Mouse (Mus musculus) olfactory bulb, adult 2 months (tissue): ENCODE measurements around the gene 9430015G10Rik.

ENCODE experiments used
- CTCF ChIP-seq: fragments of 200-500 bp; IDR thresholded peaks from 2 replicates; pipeline ENCODE4 v1.5.1; 2012; ENCODE audit warnings: low read depth, mild to moderate bottlenecking, low read length, moderate library complexity; ENCODE audit not compliant: insufficient read depth
- POLR2A ChIP-seq: fragments of 200-500 bp; IDR thresholded peaks from 2 replicates; pipeline ENCODE4 v1.6.1; 2012; ENCODE audit warnings: mild to moderate bottlenecking, low read depth, low read length, moderate library complexity; ENCODE audit not compliant: insufficient read depth

- TF ChIP-seq CTCF = no peak
- TF ChIP-seq POLR2A = no peak
Observed at GRCm38 (mm10) chr4:156168611-156169010, 58.8 kb downstream of the 9430015G10Rik start.
